Mouse (Mus musculus) subcutaneous adipose tissue, adult 2 months (tissue): ENCODE measurements around the gene Gm35315. TPM values are rescaled to one million over a fixed set of nuclear protein-coding genes. Genes with fewer than 3 reads are reported as not detected.

Experiments
- polyA plus RNA-seq: library from polyadenylated mRNA; depleted of rRNA; stranded (reverse); fragments of >200 nt; gene quantifications from 2 replicates; pipeline ENCODE4 v1.2.3, GENCODE M21; 2012; ENCODE audit warnings: low replicate concordance; rRNA removed

Gene Gm35315
- 0.21 and 0.27 TPM in 2 replicates for polyA plus RNA-seq

DNA sequence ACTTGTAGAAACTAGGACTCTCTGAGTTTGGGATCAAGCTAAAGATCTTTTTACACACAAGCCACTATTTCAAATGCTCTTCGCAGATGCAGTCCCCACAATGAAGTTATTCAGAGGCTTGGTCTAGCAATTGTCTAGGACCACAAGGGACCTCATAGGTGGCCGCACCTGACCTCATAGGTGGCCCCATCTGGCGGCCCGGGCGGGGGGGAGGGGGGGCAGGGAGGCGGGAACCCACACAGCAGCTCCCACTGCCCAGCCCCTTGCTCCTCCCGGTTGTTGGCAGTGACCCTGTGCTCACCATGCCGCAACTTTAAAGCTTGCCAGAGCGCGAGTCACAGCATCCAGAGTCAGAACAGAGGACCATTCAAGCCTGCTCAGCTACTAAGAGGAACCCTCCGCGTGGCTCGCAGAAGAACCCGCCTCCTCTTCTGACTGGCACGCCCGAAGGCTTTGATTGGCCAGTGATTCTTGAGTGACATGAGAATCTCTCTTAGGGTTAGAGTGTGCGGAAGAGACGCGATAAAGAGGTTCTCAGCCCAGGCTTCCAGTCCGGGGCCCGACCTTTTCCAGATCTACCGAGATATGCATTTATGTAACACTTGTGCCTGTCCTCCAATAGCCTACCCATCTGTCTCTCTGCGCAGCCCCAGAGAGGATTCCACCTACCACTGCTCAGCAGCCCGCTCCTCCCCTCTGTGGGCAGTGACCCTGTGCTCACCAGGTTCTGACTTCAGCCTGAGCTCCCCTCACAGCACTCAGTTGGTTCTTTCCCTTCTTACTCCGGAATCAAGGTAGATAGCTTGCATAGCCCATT, at the start of gene Gm35315:
Gene Gm35315 (minus strand): TSS at position 391 of the 817 bp plus-strand sequence.

DNA sequence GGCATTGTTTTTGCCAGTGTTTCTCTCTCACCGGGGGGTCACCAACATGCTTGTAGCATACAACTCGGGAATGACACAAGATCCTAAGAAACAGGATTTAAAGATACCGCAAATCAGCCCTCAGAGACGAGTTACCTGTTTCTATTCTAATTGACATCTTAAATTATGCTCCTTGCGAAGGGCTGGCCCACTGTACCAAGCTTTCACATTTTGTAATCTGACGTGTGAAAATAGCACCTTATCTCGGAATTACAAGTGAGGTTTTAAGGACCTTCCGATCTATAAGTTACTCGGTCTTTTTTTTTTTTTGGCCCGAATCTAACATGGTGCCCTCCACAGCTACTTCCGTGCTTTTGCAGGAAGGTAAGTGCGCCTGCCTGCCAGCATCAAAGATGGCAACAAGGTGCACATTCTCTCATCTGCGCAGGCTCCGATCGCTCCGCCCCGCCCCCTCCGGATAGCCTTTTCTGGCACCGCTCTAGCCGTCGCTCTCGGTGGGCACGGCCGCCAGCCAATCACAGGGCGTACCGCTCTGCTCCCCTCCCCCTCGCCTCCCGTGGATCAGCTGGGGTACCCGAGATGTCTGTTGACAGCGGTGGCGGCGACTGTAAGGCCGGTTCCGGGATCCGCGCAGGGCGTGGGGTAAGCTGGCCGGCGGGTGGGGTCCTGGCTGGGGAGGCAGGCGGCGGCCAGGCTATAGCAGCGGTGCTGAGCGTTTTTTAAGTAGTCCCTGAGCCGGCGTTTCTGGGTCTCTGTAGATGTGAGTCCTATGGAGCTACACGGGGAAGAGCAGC, 41.3 kb upstream of the Gm35315 start, which contains the start of gene Chfr:
Gene Chfr (plus strand): TSS at position 550 of the 794 bp plus-strand sequence.

DNA sequence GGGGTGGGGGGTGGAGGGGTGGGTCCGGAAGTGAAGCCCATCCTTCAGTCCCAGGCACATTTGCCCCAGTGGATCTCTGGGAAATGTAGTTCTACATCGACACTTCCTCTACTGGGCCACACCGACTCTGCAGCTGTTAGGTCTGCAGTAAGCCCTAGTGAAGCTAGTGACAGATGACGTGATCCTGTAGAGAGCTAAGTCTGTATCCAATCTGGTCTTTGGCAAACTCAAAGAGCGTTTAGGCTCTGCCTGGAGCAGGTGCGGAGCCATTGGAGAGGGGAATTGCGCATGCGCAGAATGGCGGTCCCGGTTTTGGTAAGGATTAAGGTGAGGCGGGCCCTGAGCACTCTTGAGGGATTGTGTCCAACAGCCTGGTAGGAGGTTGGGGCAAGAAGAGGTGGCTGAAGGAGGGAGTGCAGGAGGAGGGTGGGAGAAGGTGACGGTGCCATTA, 15.8 kb upstream of the Gm35315 start, which contains the start of gene Zfp605:
Gene Zfp605 (plus strand): TSS at position 102 of the 451 bp plus-strand sequence.

DNA sequence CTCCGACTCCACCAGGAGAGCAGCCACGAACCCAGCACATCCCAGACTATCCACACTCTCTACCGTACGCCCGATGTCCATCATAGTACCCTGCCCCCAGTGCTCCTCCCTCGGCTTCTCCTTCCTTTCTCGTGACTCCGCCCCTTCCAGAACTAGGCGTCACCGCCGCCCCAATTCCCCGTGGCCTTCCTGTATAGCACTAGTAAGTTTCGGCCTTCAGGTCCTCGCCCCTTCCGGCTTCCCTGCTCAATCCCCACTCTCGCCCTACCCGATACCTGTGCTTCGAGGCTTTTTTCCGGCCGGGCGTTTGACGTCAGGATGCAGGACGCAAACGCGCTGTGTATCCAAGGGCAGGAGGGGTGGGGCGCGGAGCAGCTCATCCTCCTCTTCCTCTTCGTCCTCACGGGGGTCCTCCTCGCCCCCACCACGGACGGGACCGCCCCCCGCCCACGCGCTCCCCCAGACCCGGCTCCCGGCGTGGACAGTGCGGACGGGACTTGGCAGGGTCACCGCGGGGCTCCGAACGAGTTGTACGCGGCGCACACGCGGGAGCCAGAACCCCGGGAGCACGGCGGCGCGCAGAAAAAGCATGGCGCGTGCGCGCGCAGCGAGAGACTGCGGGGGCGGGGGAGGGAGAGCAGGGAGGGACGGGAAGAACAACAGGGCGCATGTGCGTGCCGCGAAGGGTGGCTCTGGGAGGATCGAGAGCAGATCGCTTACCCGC, 13.5 kb upstream of the Gm35315 start, which contains the start of gene Gtpbp6:
Gene Gtpbp6 (minus strand): TSS at position 617 of the 724 bp plus-strand sequence.

DNA sequence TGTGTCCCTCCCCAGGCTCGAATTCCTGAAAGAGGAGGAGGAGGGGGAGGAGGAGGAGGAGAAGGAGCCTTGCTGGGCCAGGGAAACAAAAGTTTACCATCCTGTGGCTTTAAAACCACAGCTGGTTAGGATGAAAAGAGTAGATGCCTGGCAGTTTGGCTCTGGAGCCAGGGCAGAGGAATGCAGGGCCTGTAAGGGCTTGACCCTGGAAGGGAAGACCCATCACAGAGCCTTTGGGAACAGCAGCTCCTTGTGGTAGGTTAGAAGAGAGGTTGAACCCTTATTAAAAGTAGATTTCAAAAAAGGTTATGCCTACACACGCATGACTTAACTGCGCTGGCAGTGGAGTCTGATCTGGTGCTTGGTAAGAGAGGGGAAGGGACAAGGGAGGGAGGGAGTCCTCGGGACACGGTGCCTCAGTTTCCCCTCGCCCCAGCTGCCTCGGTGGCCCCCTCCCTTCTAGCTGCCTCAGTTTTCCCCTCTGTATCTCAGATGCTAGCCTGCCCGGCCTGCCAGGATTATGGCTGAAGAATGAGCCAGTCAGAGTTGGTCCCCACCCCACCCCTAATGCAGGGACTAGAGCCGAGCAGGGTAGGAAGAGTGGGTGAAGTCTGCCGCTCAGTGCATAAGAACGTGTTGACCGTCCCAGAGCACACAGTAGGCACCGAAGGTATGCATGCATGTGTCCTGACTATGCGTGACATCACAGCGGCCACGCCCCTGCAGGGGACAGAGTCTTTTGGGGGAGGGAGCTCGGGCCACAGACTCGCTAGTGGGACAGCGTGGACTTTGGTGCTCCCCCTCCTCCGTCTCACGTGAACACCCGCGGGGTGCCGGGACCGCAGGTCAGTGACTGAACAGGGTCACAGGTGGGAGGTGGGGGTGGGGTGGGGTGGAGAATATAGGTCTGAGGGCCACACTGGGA, 5.7 kb upstream of the Gm35315 start, which contains the start of gene Plcxd1:
Gene Plcxd1 (plus strand): TSS at position 314 of the 925 bp plus-strand sequence.

DNA sequence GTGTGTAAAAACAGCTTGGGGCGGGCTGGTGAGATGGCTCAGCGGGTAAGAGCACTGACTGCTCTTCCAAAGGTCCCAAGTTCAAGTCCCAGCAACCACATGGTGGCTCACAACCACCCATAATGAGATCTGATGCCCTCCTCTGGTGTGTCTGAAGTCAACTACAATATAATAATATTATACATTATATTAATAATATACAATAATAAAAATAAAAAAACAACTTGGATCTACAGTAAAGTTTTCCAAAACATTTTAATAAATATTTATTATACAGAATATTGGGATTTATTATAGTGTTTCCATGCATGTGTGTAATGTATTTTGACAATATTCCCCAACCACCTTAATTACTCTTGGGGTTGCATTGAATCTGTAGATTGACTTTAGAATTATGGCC, 21.8 kb downstream of the Gm35315 start, which contains the start of gene Gm17655:
Gene Gm17655 (minus strand): TSS at position 101 of the 400 bp plus-strand sequence.

Other genes starting within 250 kb of the Gm35315 start
- gene Gm15446, start 171.0 kb downstream of the Gm35315 start, polyA plus RNA-seq = 2.0 and 3.8 TPM in 2 replicates
- gene Zfp932, start 97.9 kb downstream of the Gm35315 start, polyA plus RNA-seq = 4.8 and 9.3 TPM in 2 replicates
- gene Gm17655, start 21.9 kb downstream of the Gm35315 start, polyA plus RNA-seq = 0.23 and 0.86 TPM in 2 replicates
- gene Plcxd1, start 5.5 kb upstream of the Gm35315 start, polyA plus RNA-seq = 0.07 and 0.40 TPM in 2 replicates
- gene Gtpbp6, start 13.8 kb upstream of the Gm35315 start, polyA plus RNA-seq = 70.9 and 137 TPM in 2 replicates
- gene Zfp605, start 15.7 kb upstream of the Gm35315 start, polyA plus RNA-seq = 0.92 and 1.3 TPM in 2 replicates
- gene Chfr, start 41.4 kb upstream of the Gm35315 start, polyA plus RNA-seq = 28.4 and 39.8 TPM in 2 replicates
- gene Golga3, start 82.3 kb upstream of the Gm35315 start, polyA plus RNA-seq = 11.2 and 13.7 TPM in 2 replicates
- 10.1 and 16.1 TPM in 2 replicates for gene Ankle2, start 136.6 kb upstream of the Gm35315 start, polyA plus RNA-seq
- 24.5 and 35.1 TPM in 2 replicates for gene Pgam5, start 175.5 kb upstream of the Gm35315 start, polyA plus RNA-seq
- 19.6 and 48.8 TPM in 2 replicates for gene Pxmp2, start 191.8 kb upstream of the Gm35315 start, polyA plus RNA-seq
- gene Pole, start 191.9 kb upstream of the Gm35315 start, polyA plus RNA-seq = 3.6 and 11.5 TPM in 2 replicates
- gene P2rx2, start 248.8 kb upstream of the Gm35315 start, polyA plus RNA-seq = 0.46 and 4.0 TPM in 2 replicates